Mouse (Mus musculus): Measurements from ENCODE around the gene Pink1. TPM values are rescaled to one million over a fixed set of nuclear protein-coding genes. Genes with fewer than 3 reads are reported as not detected.
A peak's percentile ranks its signal among the peaks of the same experiment; 100 is the strongest.

The Pink1 gene
- polyA plus RNA-seq, 1 experiment from 2014 or later = 57.0 TPM

DNA sequence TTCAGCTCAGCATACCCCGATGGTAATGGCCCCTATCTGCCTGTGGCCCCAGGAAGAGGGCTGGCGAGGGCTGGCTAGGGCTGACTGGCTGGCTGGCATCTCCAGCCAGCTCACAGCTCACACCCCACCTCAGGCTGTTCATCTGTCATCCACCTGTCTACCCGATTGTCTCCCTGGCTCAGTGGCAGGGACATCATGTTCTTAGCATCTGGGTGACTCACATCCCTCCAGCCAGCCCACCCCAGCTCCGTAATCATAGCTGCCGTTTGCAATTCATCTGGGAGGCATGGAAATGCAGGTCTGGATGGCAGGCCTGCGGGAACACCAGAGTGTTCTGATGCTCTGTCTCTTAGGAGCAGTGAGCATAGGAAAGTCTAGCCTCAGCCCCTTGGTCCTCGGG, 47.8 kb downstream of the Pink1 start:
- ATAC-seq (ENCODE audit: low FRiP score) = no peak
- 81% methylated on average over 7 of the region's 7 CpGs for WGBS
- H3K27me3 ChIP-seq = peaks cover 4% of the 10 kb centered on the region; the same call in 1 of the 2 replicates
- H3K9me3 ChIP-seq = no peaks in the 10 kb centered on the region
- no peak overlapping the region for H3K4me2 ChIP-seq
- no peak overlapping the region for H3K9ac ChIP-seq
- H3K4me1 ChIP-seq = no peaks in the 10 kb centered on the region
- H3K4me3 ChIP-seq (replicated peaks) = no peak overlapping the region
- H3K27ac ChIP-seq = no peak overlapping the region
- no peaks in the 10 kb centered on the region for H3K36me3 ChIP-seq (replicated peaks)

DNA sequence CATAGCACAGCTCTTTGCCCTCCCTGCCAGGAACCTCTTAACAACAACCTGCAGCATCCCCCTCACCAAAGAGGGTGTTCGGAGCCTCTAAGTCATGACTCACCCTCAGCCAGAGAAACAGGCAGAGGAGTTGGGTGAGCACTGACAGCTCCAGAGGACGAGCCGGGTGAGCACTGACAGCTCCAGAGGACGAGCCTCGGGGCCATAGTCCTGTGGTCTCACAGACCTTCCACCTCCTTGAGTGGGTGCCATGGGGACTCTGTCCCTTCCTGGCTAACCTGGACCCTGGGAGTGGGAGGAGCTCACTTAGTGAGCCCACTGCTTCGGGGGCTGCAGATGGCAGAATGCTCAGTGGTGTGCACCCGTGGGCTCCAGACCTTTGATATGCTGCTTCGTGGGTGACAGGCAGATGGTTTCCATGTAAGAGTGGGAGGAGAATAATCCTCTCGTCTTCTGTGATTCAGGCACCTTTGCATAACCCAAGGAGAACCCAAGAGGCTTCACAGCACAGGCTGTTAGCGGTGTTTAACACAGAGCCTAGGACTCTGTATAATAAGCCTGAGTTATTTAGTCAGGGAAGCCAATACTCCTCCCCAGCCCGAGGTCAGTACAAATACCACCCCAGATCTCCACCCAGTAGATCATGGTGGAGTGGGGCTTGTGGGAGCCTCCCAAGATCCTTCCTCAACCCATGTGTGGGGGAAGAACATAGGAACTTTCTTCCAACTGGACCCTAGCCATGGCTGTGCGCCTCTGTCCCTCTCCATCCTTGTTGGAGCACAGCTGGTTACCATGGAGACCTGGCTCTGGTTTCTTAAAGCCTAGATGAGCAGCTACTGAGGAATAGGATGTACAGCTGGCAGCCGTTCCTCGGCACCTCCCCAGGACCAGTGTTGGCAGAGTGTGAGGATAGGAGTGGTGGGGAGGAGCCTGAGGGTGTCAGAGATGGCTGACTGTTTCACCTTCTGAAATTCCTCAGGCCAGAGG, 53.8 kb downstream of the Pink1 start:
- no peak overlapping the region for H3K4me2 ChIP-seq
- no peak for ATAC-seq (ENCODE audit: low FRiP score)
- H3K27me3 ChIP-seq = peaks cover 9% of the 10 kb centered on the region; the same call in 1 of the 2 replicates
- 76% methylated on average over 14 of the region's 14 CpGs for WGBS
- no peak overlapping the region for H3K9ac ChIP-seq
- no peaks in the 10 kb centered on the region for H3K36me3 ChIP-seq (replicated peaks)
- peaks cover 6% of the 10 kb centered on the region; the same call in 1 of the 2 replicates for H3K4me1 ChIP-seq
- no peak overlapping the region for H3K27ac ChIP-seq
- no peak overlapping the region for H3K4me3 ChIP-seq (replicated peaks)
- no peaks in the 10 kb centered on the region for H3K9me3 ChIP-seq

DNA sequence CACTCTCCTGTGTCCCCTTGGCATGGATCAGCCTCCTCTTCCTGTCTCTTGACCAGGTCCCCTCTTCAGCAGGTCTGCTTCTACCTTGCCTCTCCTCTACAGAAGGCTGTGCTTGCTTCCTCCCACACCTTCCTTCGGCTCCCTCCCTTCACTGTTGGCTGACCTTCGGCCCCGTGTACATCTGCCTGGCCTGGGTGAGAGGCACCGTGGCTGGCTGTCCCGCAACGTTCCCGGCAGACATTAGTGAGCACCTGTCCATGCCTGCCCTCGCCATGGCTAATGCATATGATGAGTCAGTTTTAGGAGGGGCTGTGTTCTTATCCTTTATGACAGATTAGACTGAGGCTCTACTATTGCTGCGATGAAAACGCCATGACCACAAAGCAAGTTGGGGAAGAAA, 58.2 kb downstream of the Pink1 start:
- Histone ChIP-seq H3K27ac (no peak overlapping the region), H3K9me3 (no peaks in the 10 kb centered on the region), H3K4me3 (replicated peaks) (no peak overlapping the region), H3K9ac (no peak overlapping the region), H3K4me1 (peaks cover 8% of the 10 kb centered on the region; the same call in 1 of the 2 replicates), H3K4me2 (no peak overlapping the region), H3K27me3 (peaks cover 29% of the 10 kb centered on the region), H3K36me3 (replicated peaks) (no peaks in the 10 kb centered on the region)
- ATAC-seq (ENCODE audit: low FRiP score) = no peak
- WGBS = 91% methylated on average over 10 of the region's 10 CpGs

Small RNA genes within 50 kb of the gene (microRNA-seq; reads per million reads assigned to microRNA genes)
- not detected for gene Gm27646
- 2.4 reads per million, percentile 3 among the genes with 10 or more reads in this experiment for gene Mir7019

Other genes starting within 250 kb of the Pink1 start
- gene Hp1bp3, start 110.0 kb downstream of the Pink1 start, polyA plus RNA-seq (2016; fragmentation: Nextera tagmentation; extraction: Ambion mirVana) = 214 and 229 TPM in 2 replicates
- gene Sh2d5, start 75.9 kb downstream of the Pink1 start, polyA plus RNA-seq (2016; fragmentation: Nextera tagmentation; extraction: Ambion mirVana) = 1.3 and 1.6 TPM in 2 replicates
- 0.40 and 0.45 TPM in 2 replicates for gene Kif17, start 75.9 kb downstream of the Pink1 start, polyA plus RNA-seq (2016; fragmentation: Nextera tagmentation; extraction: Ambion mirVana)
- gene Ddost, start 21.6 kb downstream of the Pink1 start, polyA plus RNA-seq (2016; fragmentation: Nextera tagmentation; extraction: Ambion mirVana) = 193 and 209 TPM in 2 replicates
- 1.6 and 1.8 TPM in 2 replicates for gene Cda, start 41.7 kb upstream of the Pink1 start, polyA plus RNA-seq (2016; fragmentation: Nextera tagmentation; extraction: Ambion mirVana)
- gene Fam43b, start 70.2 kb upstream of the Pink1 start, polyA plus RNA-seq (2016; fragmentation: Nextera tagmentation; extraction: Ambion mirVana) = 0.21 and 0.24 TPM in 2 replicates
- 14.5 and 14.7 TPM in 2 replicates for gene Mul1, start 108.4 kb upstream of the Pink1 start, polyA plus RNA-seq (2016; fragmentation: Nextera tagmentation; extraction: Ambion mirVana)
- 4.8 and 5.4 TPM in 2 replicates for gene Camk2n1, start 128.0 kb upstream of the Pink1 start, polyA plus RNA-seq (2016; fragmentation: Nextera tagmentation; extraction: Ambion mirVana)